ENCODE assay signal across 12 mouse cellular contexts in genomic region chr15:30709026-30709753, GRCm38 (mm10).
DNase-seq lines count a peak whose midpoint lies in the region; ATAC-seq lines count a peak whose summit lies in the region.
"Had no signal": no experiment of that assay in that cellular context is flagged by ENCODE, and none has a peak within 500 bp of the region (broad histone marks: within the 10 kb centered on the region; RNA-seq: fewer than 3 reads in every experiment).

No protein-coding gene starts in this region.

- no peaks in the 10 kb centered on the region for H3K27me3 ChIP-seq in midbrain, embryonic 13.5 days
- H3K27me3 ChIP-seq in midbrain, embryonic 11.5 days (ENCODE audit: control insufficient read depth, insufficient read depth, low read length), result no peaks in the 10 kb centered on the region
- H3K27me3 ChIP-seq: lung, embryonic 15.5 days had no signal

- peak; percentile 60 for ATAC-seq in midbrain, embryonic 13.5 days
- no peak for ATAC-seq in midbrain, embryonic 11.5 days (ENCODE audit: low FRiP score)

- DNase-seq in cerebellum, adult 9-10 months, result peak; percentile 29
- DNase-seq in cerebellum, adult 11-12 months, result no peak
- no peak for DNase-seq in midbrain, embryonic 11.5 days (ENCODE audit: low spot score, missing footprints)
- peak; percentile 28 to 55 for DNase-seq in left cerebral cortex, adult 18-20 months (ENCODE audit: low spot score in 2 of 2)
- DNase-seq in right cerebral cortex, postnatal 10 days (ENCODE audit: low spot score in 2 of 2), result peak; percentile 41 to 73
- no peak for DNase-seq in MN1 (ENCODE audit: low spot score)
- DNase-seq in adrenal gland, postnatal 14 days, result no peak
- DNase-seq: heart, adult 18-20 months had no signal

- H3K9ac ChIP-seq in midbrain, embryonic 13.5 days (replicated peaks), result no peak overlapping the region
- H3K9ac ChIP-seq in midbrain, embryonic 11.5 days (ENCODE audit: low read length), result no peak overlapping the region
- H3K9ac ChIP-seq: lung, embryonic 15.5 days had no signal

- H3K4me1 ChIP-seq in midbrain, embryonic 13.5 days (replicated peaks), result peaks cover 15% of the 10 kb centered on the region
- H3K4me1 ChIP-seq in midbrain, embryonic 11.5 days (ENCODE audit: control insufficient read depth, insufficient read depth, low read length), result no peaks in the 10 kb centered on the region
- H3K4me1 ChIP-seq: limb, embryonic 10.5 days; lung, embryonic 15.5 days had no signal

- H3K4me3 ChIP-seq in midbrain, embryonic 13.5 days (replicated peaks), result no peak overlapping the region
- H3K4me3 ChIP-seq in midbrain, embryonic 11.5 days (ENCODE audit: low read depth, low read length), result no peak overlapping the region
- H3K4me3 ChIP-seq: erythroblast, embryonic 14.5 days; limb, embryonic 10.5 days; lung, embryonic 15.5 days had no signal

- H3K9me3 ChIP-seq in midbrain, embryonic 13.5 days, result no peaks in the 10 kb centered on the region
- no peaks in the 10 kb centered on the region for H3K9me3 ChIP-seq in midbrain, embryonic 11.5 days (ENCODE audit: control insufficient read depth, low read length)
- H3K9me3 ChIP-seq: limb, embryonic 10.5 days; lung, embryonic 15.5 days had no signal

- 78% methylated on average over 10 of the region's 10 CpGs for WGBS in midbrain, embryonic 13.5 days
- 88% methylated on average over 10 of the region's 10 CpGs for WGBS in midbrain, embryonic 11.5 days

- H3K27ac ChIP-seq in midbrain, embryonic 13.5 days, result 0 out of 2 replicates have a peak overlapping the region, but pooled peaks have one; percentile 6
- no peak overlapping the region for H3K27ac ChIP-seq in midbrain, embryonic 11.5 days (ENCODE audit: low read depth, low read length)
- H3K27ac ChIP-seq: limb, embryonic 10.5 days; lung, embryonic 15.5 days had no signal

- no peaks in the 10 kb centered on the region for H3K36me3 ChIP-seq in midbrain, embryonic 13.5 days
- no peaks in the 10 kb centered on the region for H3K36me3 ChIP-seq in midbrain, embryonic 11.5 days (ENCODE audit: control insufficient read depth, insufficient read depth, low read length)
- H3K36me3 ChIP-seq: limb, embryonic 10.5 days; lung, embryonic 15.5 days had no signal

- H3K4me2 ChIP-seq in midbrain, embryonic 13.5 days (replicated peaks), result no peak overlapping the region
- H3K4me2 ChIP-seq in midbrain, embryonic 11.5 days, result no peak overlapping the region
- H3K4me2 ChIP-seq: lung, embryonic 15.5 days had no signal

Comparison
In these comparisons a context has a peak if more than half of its experiments do, and no peak if none do; other contexts are left out.
1. DNase-seq: peak in cerebellum, adult 9-10 months (single experiment), left cerebral cortex, adult 18-20 months (2 of 2) and right cerebral cortex, postnatal 10 days (2 of 2); none in cerebellum, adult 11-12 months (single experiment), midbrain, embryonic 11.5 days (single experiment), MN1 (single experiment) and adrenal gland, postnatal 14 days (single experiment).